Mouse (Mus musculus): Measurements from ENCODE around the gene Zfp354b.

DNA sequence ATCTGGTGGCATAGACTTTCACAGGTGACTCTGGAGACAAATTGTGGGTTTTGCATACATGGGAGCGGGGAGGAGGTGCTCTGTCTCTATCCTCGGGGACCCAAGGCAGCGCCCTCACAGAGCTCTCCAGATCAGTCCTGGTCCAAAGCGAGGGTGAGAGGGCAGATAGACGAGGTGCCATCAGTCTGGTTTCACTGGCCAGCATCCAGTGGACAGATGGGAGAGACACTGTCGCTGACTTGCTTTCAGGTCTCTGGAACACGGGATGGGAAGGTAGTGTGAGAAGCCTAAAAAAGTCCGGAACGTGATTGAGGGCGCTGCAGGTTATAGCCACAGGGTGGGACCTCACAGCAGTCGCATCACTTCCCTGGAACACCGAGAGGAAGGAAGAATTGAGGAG is 11.0 kb upstream of the Zfp354b start:
- no peak; the same call in 1 of the 2 replicates for TF ChIP-seq POLR2A (IDR thresholded peaks at IDR 0.05; ENCODE audit: control insufficient read depth, low read depth, low read length)
- TF ChIP-seq CTCF (IDR thresholded peaks at IDR 0.05; ENCODE audit: control insufficient read depth, insufficient read depth, insufficient replicate concordance, low read depth, low read length): no peak
